Mouse (Mus musculus) embryo, embryonic 11 days (tissue): ENCODE results near the gene Agpat1.

Source experiments
- DNase-seq: peaks from one replicate; pipeline ENCODE4 v3.0.0-alpha.2; 2015

Gene Agpat1

DNA sequence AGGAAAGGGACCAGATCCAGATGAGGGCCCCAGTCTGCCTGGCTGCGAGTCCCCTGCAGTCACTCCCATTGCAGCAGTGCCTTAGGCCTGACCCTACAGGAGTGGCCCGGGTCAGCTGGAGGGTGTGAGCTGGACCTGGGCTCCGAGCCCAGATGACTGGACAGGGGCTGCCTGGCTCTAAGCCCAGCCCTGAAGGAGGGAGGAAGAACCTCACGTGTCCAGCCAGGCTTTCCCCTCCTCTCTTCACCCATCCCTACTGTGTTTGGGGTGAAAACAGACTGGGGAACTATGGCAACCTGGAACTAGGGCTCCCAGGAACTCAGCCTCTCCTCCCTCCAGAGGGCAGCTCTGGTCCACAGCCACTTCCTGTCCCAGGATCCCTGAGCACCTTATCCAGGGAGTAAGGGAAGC lies 51.5 kb downstream of the Agpat1 start:
- DNase-seq = no peak

DNA sequence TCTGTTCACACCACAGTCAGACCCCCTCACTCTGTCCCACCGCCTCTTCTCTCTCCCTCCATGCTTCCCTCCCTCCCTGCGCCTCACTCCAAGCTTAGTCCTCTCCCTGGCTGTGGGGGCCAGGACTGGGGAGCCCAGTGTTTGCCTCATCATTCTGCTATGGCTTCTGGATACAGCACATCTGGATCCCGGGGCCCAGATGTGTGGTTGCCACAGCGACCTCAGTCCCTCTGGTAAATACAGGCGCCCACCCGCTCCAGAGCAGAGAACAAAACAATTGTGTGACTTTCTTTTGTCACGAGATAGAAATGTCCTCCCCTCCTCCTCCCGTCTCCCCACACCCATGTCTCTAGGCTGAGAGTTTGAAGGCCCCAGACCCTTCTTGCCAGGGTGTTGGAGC lies 52.6 kb downstream of the Agpat1 start:
- no peak for DNase-seq

DNA sequence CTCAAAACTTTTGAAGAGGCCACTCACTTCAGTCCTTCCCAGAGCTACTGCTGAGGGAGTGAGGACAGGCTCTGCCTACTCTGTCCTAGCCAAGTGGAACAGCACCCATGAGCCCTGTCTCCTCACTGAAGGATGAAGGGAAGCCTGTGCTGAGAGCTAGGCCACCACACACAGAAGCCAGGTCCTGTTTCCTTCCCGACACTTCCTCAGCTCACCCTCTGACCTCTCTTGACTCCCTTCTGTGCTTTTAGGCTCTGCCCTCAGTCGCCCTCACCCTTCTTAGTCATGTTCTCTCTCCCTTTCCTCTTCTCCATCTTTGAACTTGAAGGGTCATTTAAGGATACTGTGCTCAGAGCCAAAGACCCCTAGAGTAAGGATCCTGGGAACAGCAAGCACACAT lies 53.2 kb downstream of the Agpat1 start:
- no peak for DNase-seq

DNA sequence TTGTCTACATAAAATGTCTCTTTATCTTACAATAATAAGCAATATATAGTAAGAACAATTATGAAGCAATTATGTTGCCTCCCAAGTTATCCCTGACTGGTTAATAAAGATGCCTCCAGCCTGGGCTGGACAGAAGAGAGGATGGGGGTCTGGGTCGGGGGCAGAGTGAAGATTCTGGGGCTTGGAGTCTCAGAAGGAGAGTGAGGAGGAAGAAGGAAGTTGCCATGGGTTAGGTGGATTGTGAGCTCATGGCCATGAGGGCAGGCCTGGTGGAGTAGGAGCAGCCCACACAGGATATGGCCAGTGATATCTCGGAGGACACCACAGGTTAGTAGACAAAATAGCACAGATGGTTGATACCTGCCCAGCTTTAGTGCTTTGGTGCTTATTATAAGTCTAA lies 54.1 kb downstream of the Agpat1 start:
- no peak for DNase-seq

DNA sequence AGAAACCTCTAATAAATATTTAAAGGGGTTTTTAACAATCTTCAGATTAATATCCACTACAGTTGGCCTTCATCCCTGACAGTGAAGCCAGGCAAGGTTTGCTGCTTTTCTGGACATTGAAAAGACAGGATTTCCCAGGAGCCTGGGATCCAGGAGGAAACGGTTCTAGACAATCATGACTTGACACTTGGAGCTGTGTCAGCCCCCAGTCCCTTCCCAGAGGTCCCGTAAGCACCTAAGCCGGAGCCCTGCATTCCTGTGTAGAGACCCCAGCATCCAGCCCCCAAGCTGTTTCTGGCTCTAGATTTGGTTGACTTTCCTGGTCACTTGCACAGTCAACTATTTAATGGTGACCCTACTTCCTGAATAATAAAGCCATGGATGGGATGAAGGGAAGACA lies 54.5 kb downstream of the Agpat1 start:
- DNase-seq = no peak

DNA sequence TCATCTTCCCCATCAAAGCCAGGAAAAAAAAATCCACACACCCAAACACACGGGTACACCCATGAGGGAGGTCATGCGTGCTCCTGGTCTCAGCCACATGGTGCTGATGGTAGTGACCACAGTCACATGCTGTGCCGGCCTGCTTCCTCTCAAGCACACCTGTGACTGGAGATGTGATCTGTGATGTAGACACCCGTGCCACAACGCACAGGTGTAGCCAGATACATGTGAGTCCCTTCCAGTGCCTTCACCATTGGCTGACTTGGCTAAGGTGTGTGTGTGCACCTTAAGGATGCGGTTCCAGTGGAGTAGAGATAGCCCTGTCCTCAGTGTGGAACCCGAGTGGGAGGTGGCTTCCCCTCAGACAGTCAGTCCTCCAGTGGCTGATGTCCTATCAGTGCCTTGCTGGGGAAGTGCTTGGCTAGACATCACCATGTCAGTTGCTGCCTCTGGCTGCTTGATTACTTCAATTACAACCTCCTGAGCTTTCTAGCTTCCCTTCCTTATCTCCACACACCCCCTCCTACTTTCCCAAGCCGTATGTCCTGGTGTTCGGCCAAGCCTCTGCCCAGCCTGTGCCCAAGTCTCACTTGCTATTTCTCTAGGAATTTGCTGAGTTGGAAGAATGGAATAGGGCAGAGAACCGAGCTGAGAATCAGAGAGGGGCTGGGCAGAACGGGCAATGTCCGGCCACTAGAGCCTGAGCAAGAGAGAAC lies 55.3 kb downstream of the Agpat1 start:
- DNase-seq = no peak

DNA sequence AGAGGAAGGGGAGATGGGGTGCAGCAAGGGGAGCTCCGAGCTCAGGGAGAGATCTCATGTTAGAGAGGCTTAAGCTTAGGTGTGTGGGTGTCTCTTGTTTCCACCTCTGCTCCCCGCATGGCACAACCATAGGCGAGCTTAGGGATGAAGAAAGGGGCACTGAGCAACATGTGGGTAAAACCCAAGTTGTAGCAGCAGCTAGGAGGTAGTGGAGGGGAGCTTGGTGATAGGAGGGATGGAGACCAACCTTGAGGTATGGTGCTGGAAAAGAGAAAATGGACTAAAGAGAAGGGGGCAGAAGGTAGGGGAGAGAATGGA lies 55.8 kb downstream of the Agpat1 start:
- DNase-seq = no peak

- DNase-seq = no peak
Observed at GRCm38 (mm10) chr17:34660259-34660820, 56.3 kb downstream of the Agpat1 start.

- DNase-seq = peak; percentile 28
Observed at GRCm38 (mm10) chr17:34661121-34661591, 57.1 kb downstream of the Agpat1 start.

GRCm38 (mm10) chr17:34662468-34662867 lies 58.4 kb downstream of the Agpat1 start:
- DNase-seq = no peak

DNA sequence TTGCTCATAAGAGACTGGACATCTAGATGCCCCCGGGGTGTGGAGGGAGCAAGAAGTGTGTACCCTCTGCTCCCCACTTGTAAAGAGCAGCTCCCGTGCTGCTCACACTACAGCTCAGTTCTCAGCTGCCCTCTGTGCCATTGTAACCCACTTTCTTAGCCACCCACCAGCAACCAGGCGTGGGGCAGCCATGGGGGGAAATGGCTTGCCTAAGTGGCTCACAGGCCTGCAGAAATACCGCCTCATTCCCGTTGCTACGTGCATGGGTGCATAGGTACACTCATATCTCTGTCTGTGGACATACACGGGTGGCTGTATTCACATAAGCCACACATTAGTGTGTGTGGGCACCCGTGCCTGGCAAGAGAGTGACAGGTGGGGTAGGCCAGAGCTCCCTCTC lies 58.9 kb downstream of the Agpat1 start:
- no peak for DNase-seq
